Mouse (Mus musculus): ENCODE measurements at regions not wholly inside any gene's neighbourhood (a gene's known extent, or its start where the extent isn't known, plus 50 kb on each side); places are given as distances from the start of the nearest gene placed in this dataset.

- in situ Hi-C loops (cut with MboI; ENCODE audit: low pct_unique_long_range_greater_than_20kb in 1 of 2, low sequenced_read_pairs in 2 of 2, unreplicated experiment in 1 of 2): no loop called here
Measured at GRCm38 (mm10) chr13:110991121-110991520, 263.7 kb upstream of the Actbl2 start.

DNA sequence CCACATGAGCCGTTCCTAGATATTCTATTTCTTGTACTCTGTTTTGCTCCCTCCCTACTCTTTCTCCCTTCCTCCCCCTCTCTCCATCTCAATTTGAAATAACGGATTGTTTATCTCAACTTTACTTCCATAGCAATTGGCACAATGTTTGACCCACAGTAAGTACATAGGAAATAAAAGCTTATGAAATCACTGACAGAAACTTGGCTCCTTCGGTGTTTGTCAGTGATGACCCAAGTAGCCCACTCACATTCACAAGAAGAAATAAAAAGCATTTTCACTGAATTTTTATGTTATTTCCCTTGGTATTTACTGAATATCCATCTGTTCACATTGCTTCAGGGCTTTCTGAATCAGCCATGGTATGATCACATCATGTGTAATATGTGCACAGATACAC lies 260.2 kb upstream of the Actbl2 start:
- in situ Hi-C loops (cut with MboI; ENCODE audit: low pct_unique_long_range_greater_than_20kb in 1 of 2, low sequenced_read_pairs in 2 of 2, unreplicated experiment in 1 of 2): no loop called here

GRCm38 (mm10) chr13:111002670-111003069 lies 252.1 kb upstream of the Actbl2 start:
- in situ Hi-C loops (cut with MboI; ENCODE audit: low pct_unique_long_range_greater_than_20kb in 1 of 2, low sequenced_read_pairs in 2 of 2, unreplicated experiment in 1 of 2): no loop called here

- in situ Hi-C loops (cut with MboI; ENCODE audit: low pct_unique_long_range_greater_than_20kb in 1 of 2, low sequenced_read_pairs in 2 of 2, unreplicated experiment in 1 of 2): no loop called here
Measured at GRCm38 (mm10) chr13:111014142-111014541, 240.7 kb upstream of the Actbl2 start.

DNA sequence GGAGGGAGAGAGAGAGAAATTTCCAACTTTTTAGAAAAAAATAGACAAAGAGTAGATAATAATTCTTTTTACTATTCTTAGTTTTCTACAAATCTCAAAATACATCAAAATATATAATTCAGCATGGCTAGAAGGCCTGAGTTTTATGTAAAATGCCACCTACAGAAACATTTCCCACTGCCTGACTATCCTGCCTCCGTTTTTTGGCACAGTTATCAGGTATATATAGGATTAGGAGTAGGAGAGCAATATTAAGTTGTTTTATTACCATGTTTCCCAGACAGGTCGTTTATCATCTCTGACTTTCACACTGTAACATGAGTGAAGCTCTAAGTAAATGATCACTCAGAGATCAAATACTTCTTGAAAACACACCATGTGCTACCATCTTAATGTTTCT lies 224.7 kb upstream of the Actbl2 start:
- in situ Hi-C loops (cut with MboI; ENCODE audit: low pct_unique_long_range_greater_than_20kb in 1 of 2, low sequenced_read_pairs in 2 of 2, unreplicated experiment in 1 of 2): no loop called here

- in situ Hi-C loops (cut with MboI; ENCODE audit: low pct_unique_long_range_greater_than_20kb in 1 of 2, low sequenced_read_pairs in 2 of 2, unreplicated experiment in 1 of 2): no loop called here
Measured at GRCm38 (mm10) chr13:111031633-111032032, 223.2 kb upstream of the Actbl2 start.

- in situ Hi-C loops (cut with MboI; ENCODE audit: low pct_unique_long_range_greater_than_20kb in 1 of 2, low sequenced_read_pairs in 2 of 2, unreplicated experiment in 1 of 2): no loop called here
Measured at GRCm38 (mm10) chr13:111043637-111044036, 211.2 kb upstream of the Actbl2 start.

GRCm38 (mm10) chr13:111044328-111045002 lies 210.3 kb upstream of the Actbl2 start:
- in situ Hi-C loops (cut with MboI; ENCODE audit: low pct_unique_long_range_greater_than_20kb in 1 of 2, low sequenced_read_pairs in 2 of 2, unreplicated experiment in 1 of 2): no loop called here

GRCm38 (mm10) chr13:111050097-111050496 lies 204.7 kb upstream of the Actbl2 start:
- in situ Hi-C loops (cut with MboI; ENCODE audit: low pct_unique_long_range_greater_than_20kb in 1 of 2, low sequenced_read_pairs in 2 of 2, unreplicated experiment in 1 of 2): no loop called here

DNA sequence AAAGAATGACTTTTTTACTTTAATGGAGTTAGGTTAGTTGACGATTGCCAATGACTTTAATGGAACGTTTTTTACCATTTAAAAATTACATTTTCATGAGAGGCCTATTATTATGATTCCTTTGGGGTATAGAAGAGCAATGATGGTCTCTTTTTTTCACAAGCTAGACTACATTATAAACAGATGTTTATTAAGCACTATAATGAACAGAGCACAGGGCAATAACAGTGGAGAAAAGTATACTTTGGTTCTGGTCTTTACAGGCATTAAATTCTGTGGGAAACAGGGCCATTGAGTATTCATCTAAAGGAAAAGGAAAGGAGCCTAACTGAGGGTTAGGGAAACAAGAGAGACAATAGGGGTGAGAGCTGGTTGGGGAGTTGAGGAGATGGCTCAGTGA lies 199.0 kb upstream of the Actbl2 start:
- in situ Hi-C loops (cut with MboI; ENCODE audit: low pct_unique_long_range_greater_than_20kb in 1 of 2, low sequenced_read_pairs in 2 of 2, unreplicated experiment in 1 of 2): no loop called here

DNA sequence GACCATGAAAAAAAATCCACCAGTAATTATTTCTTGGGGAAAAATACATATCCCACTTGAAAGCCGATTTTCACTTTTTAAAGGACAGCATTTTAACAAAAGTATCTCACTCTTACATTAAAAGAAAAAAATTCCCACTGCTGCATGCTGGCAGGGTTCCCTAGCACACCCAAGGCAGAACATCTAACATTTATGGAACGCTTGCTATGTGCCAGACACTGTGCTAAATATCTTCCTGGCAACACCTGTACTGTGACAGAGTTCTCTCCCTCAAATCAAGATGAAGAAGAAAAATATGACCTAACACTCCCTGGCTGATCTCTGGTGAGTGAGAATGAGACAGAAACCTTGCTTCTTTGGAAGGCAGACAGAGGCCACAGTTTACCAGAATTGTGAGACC lies 167.1 kb upstream of the Actbl2 start:
- in situ Hi-C loops (cut with MboI; ENCODE audit: low pct_unique_long_range_greater_than_20kb in 1 of 2, low sequenced_read_pairs in 2 of 2, unreplicated experiment in 1 of 2): no loop called here

GRCm38 (mm10) chr13:111096071-111096470 lies 158.7 kb upstream of the Actbl2 start:
- in situ Hi-C loops (cut with MboI; ENCODE audit: low pct_unique_long_range_greater_than_20kb in 1 of 2, low sequenced_read_pairs in 2 of 2, unreplicated experiment in 1 of 2): no loop called here

- in situ Hi-C loops (cut with MboI; ENCODE audit: low pct_unique_long_range_greater_than_20kb in 1 of 2, low sequenced_read_pairs in 2 of 2, unreplicated experiment in 1 of 2): no loop called here
Measured at GRCm38 (mm10) chr13:111097336-111097735, 157.5 kb upstream of the Actbl2 start.

GRCm38 (mm10) chr13:111098738-111099137 lies 156.1 kb upstream of the Actbl2 start:
- in situ Hi-C loops (cut with MboI; ENCODE audit: low pct_unique_long_range_greater_than_20kb in 1 of 2, low sequenced_read_pairs in 2 of 2, unreplicated experiment in 1 of 2): no loop called here

GRCm38 (mm10) chr13:111099252-111099651 lies 155.6 kb upstream of the Actbl2 start:
- in situ Hi-C loops (cut with MboI; ENCODE audit: low pct_unique_long_range_greater_than_20kb in 1 of 2, low sequenced_read_pairs in 2 of 2, unreplicated experiment in 1 of 2): no loop called here

GRCm38 (mm10) chr13:111100448-111100847 lies 154.4 kb upstream of the Actbl2 start:
- in situ Hi-C loops (cut with MboI; ENCODE audit: low pct_unique_long_range_greater_than_20kb in 1 of 2, low sequenced_read_pairs in 2 of 2, unreplicated experiment in 1 of 2): no loop called here

- in situ Hi-C loops (cut with MboI; ENCODE audit: low pct_unique_long_range_greater_than_20kb in 1 of 2, low sequenced_read_pairs in 2 of 2, unreplicated experiment in 1 of 2): no loop called here
Measured at GRCm38 (mm10) chr13:111104567-111105219, 150.1 kb upstream of the Actbl2 start.

DNA sequence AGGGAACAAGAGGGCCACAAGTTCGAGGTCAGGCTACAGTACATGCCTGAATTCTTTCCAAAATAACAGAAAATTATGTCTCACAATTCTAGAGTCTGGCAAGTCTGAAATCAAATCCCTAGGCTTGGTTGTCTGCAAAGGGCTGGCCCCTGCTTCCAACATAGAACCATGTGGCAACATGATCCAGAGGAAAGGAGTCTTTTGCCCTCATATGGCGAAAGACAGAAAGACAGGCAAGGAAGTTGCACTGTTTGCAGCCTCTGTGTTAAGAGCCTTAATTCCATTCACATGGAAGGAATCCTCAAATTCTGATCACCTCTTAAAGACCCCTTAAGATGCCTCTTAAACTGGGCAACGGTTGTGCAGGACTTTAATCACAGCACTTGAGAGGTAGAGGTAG lies 123.7 kb upstream of the Actbl2 start:
- in situ Hi-C loops (cut with MboI; ENCODE audit: low pct_unique_long_range_greater_than_20kb in 1 of 2, low sequenced_read_pairs in 2 of 2, unreplicated experiment in 1 of 2): no loop called here

DNA sequence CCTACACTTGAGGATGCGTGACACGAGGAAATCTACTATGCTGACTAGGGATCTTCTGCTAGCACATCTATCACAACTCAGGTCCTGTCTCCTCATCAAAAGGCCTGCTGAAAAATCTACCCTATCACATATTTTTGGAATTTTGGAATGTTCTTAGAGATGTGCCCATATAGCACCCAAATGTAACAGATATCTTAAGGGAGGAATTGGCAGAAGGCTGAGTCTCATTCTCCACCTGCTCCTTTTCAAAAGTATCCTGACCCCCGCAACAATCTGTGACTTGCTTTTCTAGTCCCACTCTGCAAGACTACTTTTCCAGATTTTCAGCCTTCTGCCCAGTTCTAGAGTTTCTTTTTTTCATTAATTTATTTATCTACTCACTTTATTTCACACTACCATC lies 118.4 kb upstream of the Actbl2 start:
- in situ Hi-C loops (cut with MboI; ENCODE audit: low pct_unique_long_range_greater_than_20kb in 1 of 2, low sequenced_read_pairs in 2 of 2, unreplicated experiment in 1 of 2): no loop called here

DNA sequence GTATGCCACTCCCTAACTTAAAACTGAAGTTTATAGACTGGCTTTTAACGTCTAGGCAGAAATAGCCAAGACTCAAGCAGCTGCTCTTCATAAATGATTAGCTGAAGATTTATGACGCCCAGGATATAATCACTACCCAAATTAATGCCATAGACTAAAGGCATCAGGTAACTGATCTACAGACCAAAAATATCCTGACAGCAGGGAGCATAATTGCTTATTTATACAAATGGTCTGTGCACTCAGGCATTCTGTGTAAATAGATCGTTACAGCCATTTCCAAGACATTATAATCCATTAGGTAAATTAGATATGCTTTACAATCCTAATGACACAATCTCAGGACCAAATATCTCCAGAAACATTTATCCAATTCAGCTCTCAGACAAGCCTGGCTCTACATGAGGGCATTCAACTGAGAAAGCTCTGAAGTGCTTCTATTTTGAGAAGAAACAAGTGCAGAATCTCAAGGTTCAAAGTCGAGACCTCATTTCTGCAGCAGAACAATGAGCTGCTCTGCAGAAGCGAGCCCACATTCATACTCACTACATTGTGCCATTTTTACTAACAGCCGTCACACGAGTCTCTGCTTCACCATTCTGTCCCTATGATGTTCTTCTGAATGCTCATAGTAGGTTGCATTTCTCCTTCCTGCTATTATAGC lies 111.9 kb upstream of the Actbl2 start:
- in situ Hi-C loops (cut with MboI; ENCODE audit: low pct_unique_long_range_greater_than_20kb in 1 of 2, low sequenced_read_pairs in 2 of 2, unreplicated experiment in 1 of 2): no loop called here

Measured in mouse embryonic stem cell (cell line).